Mouse (Mus musculus) liver, postnatal 0 days (tissue): ENCODE results near the gene Wdr46.

Experiments used
- CTCF ChIP-seq: sonication (generic); IDR thresholded peaks from 2 replicates; pipeline ENCODE4 v1.5.1; 2016; ENCODE audit warnings: antibody characterized with exemption, low read depth
- EP300 ChIP-seq: IDR thresholded peaks from 2 replicates; pipeline ENCODE4 v1.6.1; 2016; ENCODE audit warnings: antibody characterized with exemption, low read depth, mild to moderate bottlenecking

DNA sequence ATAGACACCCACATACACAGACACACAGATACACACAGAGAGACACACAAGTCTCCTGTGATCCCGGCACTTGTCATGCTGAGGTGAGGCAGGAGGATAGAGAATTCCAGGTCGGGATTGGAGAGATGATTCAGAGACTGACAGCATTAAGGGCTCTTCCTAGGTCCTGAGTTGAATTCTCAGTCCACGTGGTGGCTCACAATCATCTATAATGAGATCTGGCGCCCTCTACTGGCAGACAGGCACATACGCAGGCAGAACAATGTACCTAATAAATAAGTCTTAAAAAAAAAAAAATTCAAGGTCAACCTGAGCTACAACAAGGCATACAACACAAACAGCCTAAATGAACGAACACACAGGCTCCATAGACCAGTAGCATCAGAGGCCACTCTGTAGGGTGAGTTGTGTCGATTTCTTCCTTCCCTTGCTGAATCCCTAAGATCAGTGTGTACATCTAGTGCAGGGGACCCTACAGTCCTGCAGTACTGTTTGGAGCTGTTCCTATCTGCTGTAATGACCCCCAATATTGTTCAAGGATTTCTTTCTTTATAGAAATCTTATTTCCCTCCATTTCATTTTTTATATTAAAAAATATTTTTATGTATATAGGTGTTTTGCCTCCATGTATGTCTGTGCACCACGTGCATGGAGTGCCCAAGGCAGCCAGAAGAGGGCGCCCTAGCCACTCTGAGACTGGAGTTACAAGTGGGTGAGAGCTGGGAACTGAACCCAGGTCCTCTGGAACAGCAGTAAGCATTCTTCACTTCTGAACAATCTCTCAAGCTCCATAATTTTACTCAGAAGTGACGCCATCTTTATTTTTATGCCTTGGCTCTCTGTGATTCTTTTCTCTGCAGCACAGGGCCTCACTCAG lies 51.6 kb downstream of the Wdr46 start:
- TF ChIP-seq CTCF (peak; percentile 88), EP300 (no peak)
